Mouse (Mus musculus): Measurements from ENCODE around the gene Gm16223.
A peak's percentile ranks its signal among the peaks of the same experiment; 100 is the strongest.

Gm16223 gene

DNA sequence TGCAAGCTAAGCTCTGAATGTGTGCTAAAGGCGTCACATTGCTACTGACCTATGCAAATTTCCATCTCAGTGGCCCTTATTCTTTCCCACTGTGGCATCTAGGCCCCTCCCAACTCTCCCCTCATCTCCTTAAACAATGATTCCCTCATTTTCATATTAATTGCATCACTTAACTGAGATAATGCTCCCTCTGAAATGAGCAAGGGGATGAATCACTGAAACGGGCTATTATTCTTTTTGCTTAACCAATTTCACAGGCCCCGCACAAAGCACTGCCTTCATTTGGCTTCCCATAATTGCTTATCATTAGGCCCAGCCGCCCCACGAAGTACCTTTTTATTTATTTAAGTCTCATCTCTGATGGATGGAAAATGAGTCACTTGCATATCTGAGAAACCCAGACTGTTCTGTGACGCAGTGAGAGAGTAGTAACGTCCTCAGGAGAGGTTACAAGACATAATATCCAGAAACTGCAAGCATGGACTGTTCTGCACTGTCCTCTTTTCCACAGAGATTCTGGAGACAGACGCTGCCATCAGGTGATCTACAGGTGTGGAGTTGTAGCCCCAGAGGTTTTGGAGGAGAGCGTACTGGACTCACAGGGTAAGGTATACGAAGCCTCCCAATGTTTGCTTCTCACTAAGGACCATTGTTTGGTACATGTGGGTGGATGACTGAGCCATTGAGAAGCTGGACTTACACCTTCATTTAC lies at the start of gene Gm16223:
Gene Gm16223, plus strand, starts transcription at position 485 of the 712 bp plus-strand sequence.
- no peak for DNase-seq (ENCODE audit: low read depth, low spot score)

DNA sequence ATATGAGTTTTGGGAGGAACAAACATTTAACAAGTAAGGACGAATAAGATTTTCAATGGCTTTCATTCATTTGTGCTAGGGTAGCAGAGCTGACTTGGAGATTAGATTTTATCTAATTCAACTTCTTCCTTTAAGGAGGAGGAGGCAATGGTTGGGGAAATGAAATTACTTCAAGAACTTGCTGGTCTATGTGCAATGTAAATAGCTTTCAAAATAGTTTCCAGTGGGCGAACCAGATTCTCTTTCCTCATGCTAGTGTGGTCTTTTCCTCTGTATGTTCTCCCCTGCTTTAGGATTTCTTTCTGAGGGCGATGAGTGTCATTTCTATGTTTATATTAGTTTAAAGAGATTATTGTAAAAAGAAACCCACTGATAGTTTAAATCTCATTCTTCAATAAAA lies 45.7 kb upstream of the Gm16223 start:
- DNase-seq (ENCODE audit: low read depth, low spot score) = no peak

GRCm38 (mm10) chr5:42023521-42023920 lies 44.2 kb upstream of the Gm16223 start:
- DNase-seq (ENCODE audit: low read depth, low spot score) = no peak

GRCm38 (mm10) chr5:42036388-42037082 lies 31.2 kb upstream of the Gm16223 start:
- DNase-seq (ENCODE audit: low read depth, low spot score) = peak; percentile 5

DNA sequence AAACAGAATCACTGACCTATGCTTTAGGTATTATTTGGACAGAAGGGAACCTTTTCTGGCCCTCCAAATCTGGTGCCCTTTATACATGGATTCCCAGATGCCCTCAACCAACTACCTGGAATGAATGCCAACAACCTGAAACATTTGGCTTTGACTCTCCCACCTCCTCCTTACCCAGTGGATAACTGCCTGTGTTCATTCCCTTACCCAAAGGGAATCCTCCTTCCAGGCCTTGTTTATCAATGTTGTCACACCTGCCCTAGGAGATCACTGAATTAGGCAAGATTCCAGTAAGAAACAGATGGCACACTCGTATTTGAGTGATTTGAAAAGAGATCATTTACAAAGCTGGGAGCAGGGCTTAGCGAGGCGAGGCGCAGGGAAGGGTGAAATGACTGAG lies 13.1 kb upstream of the Gm16223 start:
- no peak for DNase-seq (ENCODE audit: low read depth, low spot score)

DNA sequence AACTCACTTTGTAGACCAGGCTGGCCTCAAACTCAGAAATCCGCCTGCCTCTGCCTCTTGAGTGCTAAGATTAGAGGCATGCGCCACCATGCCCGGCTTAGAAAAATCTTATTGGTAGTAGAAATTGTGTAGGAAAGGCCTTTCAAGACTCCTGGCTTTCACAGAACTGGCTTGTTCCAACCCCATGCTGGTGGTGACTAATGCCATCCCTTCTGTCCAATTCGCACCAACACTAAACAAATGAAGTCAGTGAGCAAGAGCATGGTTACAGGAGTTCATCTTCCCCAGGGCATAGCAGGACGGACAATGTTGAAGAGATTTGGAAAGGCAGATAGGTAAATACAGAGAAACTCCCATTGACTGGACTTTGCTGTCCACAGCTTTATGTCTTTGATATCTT lies 12.6 kb upstream of the Gm16223 start:
- no peak for DNase-seq (ENCODE audit: low read depth, low spot score)

GRCm38 (mm10) chr5:42065090-42065489 lies 2.7 kb upstream of the Gm16223 start:
- DNase-seq (ENCODE audit: low read depth, low spot score) = no peak

DNA sequence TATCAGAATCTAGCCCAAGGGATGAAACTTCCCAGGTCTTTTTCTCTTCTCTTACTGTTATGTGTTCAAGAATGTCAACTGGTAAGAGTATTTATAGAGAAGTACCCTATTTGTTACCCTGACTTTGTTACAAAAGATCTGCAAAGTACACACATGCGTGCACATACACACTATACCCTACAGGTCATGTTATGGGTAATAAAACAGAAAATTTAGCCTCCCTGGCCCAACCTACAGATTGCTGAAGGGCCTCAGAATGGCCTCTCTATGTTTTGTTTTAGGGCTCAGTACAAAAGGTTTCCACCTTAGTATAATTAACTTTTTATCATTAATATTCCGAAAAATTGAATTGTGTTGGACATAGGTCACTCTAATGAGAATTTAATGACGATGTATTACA lies 685 bp upstream of the Gm16223 start:
- no peak for DNase-seq (ENCODE audit: low read depth, low spot score)

DNA sequence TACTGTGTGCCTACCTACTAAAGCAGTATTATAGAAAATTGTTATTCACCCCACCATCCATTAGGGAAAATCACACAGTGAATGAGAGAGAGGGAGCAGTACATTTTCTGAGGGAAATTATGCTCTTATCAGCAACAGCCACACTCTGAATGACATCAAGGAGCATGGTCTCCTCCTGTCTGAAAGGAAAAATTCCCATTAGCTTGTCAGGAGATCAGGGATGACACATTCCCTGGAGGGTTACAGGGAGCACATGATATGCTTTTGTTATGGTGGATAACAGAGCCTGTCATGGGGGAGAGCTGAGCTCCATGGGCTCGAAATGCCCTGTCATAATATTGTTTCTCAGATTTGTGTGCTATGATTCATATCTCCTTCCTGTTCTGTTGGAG lies 424 bp downstream of the Gm16223 start:
- DNase-seq (ENCODE audit: low read depth, low spot score) = no peak

GRCm38 (mm10) chr5:42116586-42117346 lies 49.0 kb downstream of the Gm16223 start:
- no peak for DNase-seq (ENCODE audit: low read depth, low spot score)

- DNase-seq (ENCODE audit: low read depth, low spot score) = no peak
These were observed 57.8 kb downstream of the Gm16223 start for GRCm38 (mm10) chr5:42125562-42125961.

DNA sequence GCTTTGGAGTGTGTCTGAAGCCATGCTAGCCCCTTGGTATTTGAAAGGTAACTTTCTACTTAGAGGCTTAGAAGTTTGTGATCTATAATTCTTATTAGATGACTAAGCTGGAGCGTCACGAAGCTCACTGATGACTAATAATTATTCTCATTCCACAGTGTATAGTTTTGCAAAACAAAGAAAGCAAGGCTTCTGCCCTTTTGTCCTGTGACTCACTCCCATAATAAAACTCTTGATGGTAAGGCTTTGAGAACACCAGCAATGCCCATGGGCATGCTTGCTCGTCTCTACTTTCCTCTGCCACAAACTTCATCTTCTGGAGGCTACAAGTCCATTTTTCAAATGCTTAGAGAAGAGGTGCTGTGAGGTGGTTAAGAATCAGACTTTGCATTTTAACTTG lies 87.9 kb downstream of the Gm16223 start:
- no peak for DNase-seq (ENCODE audit: low read depth, low spot score)

DNA sequence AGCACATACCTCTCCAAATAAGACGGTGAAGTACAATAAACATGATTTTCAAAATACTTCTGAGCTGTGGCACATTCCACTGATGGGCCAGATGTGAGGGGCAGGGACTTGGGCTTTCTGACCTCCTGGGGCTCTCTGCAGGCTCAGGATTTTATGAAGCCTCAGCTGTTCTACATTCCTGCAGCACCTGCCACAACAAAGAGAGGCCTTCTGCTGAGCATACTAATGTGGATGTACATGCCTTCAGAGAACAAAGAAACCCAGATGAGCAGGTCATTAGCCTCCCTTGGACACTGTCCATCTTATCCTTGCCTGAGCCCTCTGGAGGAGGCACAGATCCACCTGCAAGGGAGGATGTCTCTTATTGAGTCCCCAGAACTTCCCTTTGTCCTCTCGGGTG lies 97.0 kb downstream of the Gm16223 start:
- peak; percentile 30 for DNase-seq (ENCODE audit: low read depth, low spot score)

- DNase-seq (ENCODE audit: low read depth, low spot score) = no peak
These were observed 98.6 kb downstream of the Gm16223 start for GRCm38 (mm10) chr5:42166311-42166710.

- no peak for DNase-seq (ENCODE audit: low read depth, low spot score)
These were observed 100.3 kb downstream of the Gm16223 start for GRCm38 (mm10) chr5:42168071-42168470.

DNA sequence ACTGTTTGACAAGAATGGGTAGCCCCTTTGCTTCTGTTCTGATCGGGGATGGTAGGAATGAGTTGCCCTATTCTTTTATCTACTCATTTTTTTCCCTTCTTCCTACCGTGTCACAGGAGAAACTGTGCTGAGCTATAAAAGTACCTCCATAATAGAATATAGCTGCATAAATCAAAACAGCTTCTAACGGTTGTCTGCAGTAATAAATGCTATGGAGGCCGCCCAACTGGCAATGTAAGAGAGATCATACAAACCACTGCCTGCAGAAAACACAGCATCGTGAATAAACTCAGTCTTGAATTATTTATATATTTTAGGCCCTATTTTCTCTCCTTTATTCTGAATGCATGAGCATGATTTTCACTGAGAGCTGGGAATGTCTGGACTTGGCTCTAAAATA lies 101.0 kb downstream of the Gm16223 start:
- DNase-seq (ENCODE audit: low read depth, low spot score) = no peak

GRCm38 (mm10) chr5:42174109-42174508 lies 106.3 kb downstream of the Gm16223 start:
- no peak for DNase-seq (ENCODE audit: low read depth, low spot score)

- DNase-seq (ENCODE audit: low read depth, low spot score) = no peak
These were observed 107.7 kb downstream of the Gm16223 start for GRCm38 (mm10) chr5:42175424-42175823.

GRCm38 (mm10) chr5:42198493-42198892 lies 130.7 kb downstream of the Gm16223 start:
- DNase-seq (ENCODE audit: low read depth, low spot score) = no peak

- DNase-seq (ENCODE audit: low read depth, low spot score) = no peak
These were observed 139.8 kb downstream of the Gm16223 start for GRCm38 (mm10) chr5:42207456-42208122.

DNA sequence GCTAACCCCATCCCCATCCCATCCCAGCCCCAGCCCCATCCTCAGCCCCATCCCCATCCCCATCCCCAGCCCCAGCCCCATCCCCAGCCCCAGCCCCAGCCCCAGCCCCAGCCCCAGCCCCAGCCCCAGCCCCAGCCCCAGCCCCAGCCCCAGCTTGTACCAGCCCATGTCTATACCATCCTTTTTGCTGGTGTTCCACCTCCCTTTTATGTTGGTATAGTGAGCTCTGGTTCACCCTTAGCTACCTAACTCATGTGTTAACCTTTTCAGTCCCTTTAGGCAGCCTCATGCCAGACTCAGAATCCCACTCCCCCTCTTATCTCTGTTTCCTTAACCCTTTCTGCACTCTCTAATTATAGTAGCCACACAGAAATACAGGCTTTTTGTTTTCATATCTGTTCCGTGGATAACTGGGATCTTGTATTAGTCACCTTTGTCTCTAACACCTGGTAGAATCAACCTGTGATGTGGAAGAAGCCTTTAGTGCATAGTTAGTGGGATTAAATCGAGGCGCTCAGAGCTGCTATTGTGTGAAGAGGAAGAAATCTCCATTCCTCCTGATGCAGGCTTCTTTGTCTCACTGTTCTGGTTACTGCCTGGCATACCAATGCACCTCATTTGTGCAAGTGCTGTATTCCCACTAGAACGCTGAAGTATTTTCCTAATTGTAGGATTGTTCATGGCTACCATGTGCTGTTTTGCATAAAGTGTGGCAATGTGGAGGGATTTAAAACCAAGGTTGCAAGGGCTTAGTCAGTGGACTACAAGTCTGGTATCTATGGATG lies 144.0 kb downstream of the Gm16223 start:
- no peak for DNase-seq (ENCODE audit: low read depth, low spot score)

All from mesoderm, embryonic 11.5 days (tissue).